Mouse (Mus musculus): Measurements from ENCODE around the gene Mgat5. TPM values are rescaled to one million over a fixed set of nuclear protein-coding genes. Genes with fewer than 3 reads are reported as not detected.

Mgat5 gene
- polyA plus RNA-seq, 1 experiment from 2014 or later: 5.1 TPM

DNA sequence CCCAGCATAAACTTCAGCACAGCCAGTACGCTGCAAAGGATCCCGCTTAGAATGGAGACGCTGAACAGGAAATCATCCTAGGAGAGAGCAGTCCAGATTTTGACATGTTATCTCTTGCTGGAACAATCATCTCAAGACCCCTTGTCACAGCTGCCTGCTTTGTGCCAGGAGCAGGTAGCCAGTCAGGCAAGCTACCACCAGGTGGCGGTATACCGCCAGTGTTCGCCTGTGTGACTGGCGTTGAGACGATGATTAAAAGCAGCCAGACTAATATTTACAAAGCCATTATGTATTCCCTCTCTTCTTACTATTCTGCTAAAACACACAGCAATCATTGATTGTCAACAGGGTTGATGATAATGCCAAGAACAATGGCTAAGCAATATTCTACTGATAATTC is 295.4 kb downstream of the Mgat5 start:
- DNase-seq (ENCODE audit: low spot score) (peak; percentile 79), ATAC-seq (ENCODE audit: low read depth) (peak; percentile 46; the same call in 1 of the 2 replicates)
- Histone ChIP-seq H3K4me1 (ENCODE audit: control insufficient read depth, insufficient read depth, low read length) (no peaks in the 10 kb centered on the region), H3K9me3 (ENCODE audit: control insufficient read depth, low read length) (no peaks in the 10 kb centered on the region), H3K4me2 (ENCODE audit: low read depth, low read length) (no peak overlapping the region), H3K36me3 (ENCODE audit: control insufficient read depth, insufficient read depth, low read length) (no peaks in the 10 kb centered on the region), H3K9ac (ENCODE audit: low read depth, low read length) (no peak overlapping the region), H3K4me3 (ENCODE audit: low read depth, low read length) (no peak overlapping the region), H3K27ac (replicated peaks; ENCODE audit: low read depth, low read length) (no peak overlapping the region), H3K27me3 (replicated peaks; ENCODE audit: control insufficient read depth, insufficient read depth, low read length) (no peaks in the 10 kb centered on the region)
- WGBS: 6% methylated on average over 8 of the region's 8 CpGs

- H3K4me3 ChIP-seq (ENCODE audit: low read depth, low read length): no peak overlapping the region
- H3K4me1 ChIP-seq (ENCODE audit: control insufficient read depth, insufficient read depth, low read length): no peaks in the 10 kb centered on the region
- H3K36me3 ChIP-seq (ENCODE audit: control insufficient read depth, insufficient read depth, low read length): no peaks in the 10 kb centered on the region
- DNase-seq (ENCODE audit: low spot score) (no peak), ATAC-seq (ENCODE audit: low read depth) (no peak)
- H3K27ac ChIP-seq (replicated peaks; ENCODE audit: low read depth, low read length): no peak overlapping the region
- H3K9me3 ChIP-seq (ENCODE audit: control insufficient read depth, low read length): no peaks in the 10 kb centered on the region
- WGBS: 79% methylated on average over 17 of the region's 17 CpGs
- H3K4me2 ChIP-seq (ENCODE audit: low read depth, low read length): no peak overlapping the region
- no peak overlapping the region for H3K9ac ChIP-seq (ENCODE audit: low read depth, low read length)
- H3K27me3 ChIP-seq (replicated peaks; ENCODE audit: control insufficient read depth, insufficient read depth, low read length): no peaks in the 10 kb centered on the region
These were observed 295.9 kb downstream of the Mgat5 start for GRCm38 (mm10) chr1:127500701-127501100.

DNA sequence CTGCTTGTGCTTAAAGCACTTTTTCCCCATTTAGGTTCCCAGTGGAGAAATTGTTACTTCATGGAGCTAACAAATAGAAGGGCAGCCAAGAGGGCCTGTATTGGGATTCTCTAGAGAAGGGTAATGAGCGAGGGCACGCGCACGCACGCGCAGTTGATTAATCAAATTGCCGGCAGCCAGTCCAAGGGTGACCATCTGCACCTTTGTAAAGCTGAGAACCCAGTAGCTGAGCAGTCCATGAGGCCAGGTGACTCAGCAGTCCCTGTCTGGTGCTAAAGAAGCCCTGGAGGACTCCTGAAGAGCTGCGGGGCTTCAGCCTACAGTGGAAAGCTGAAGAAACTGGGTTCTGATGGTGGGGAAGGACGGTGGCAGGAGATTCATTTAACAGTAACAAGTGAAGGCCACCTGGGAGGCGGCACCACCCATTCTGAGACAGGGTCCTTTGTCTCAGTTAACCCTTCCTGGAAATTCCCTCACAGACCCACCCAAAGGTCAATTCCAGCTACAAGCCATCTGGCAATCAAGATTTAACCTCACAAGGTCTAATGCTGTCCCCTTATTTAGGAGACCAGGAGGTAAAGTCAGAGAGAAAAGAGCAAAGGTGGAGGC is 302.3 kb downstream of the Mgat5 start:
- no peaks in the 10 kb centered on the region for H3K27me3 ChIP-seq (replicated peaks; ENCODE audit: control insufficient read depth, insufficient read depth, low read length)
- H3K9ac ChIP-seq (ENCODE audit: low read depth, low read length): no peak overlapping the region
- no peak overlapping the region for H3K4me3 ChIP-seq (ENCODE audit: low read depth, low read length)
- no peaks in the 10 kb centered on the region for H3K4me1 ChIP-seq (ENCODE audit: control insufficient read depth, insufficient read depth, low read length)
- no peaks in the 10 kb centered on the region for H3K36me3 ChIP-seq (ENCODE audit: control insufficient read depth, insufficient read depth, low read length)
- H3K4me2 ChIP-seq (ENCODE audit: low read depth, low read length): no peak overlapping the region
- H3K9me3 ChIP-seq (ENCODE audit: control insufficient read depth, low read length): no peaks in the 10 kb centered on the region
- no peak for ATAC-seq (ENCODE audit: low read depth)
- 70% methylated on average over 10 of the region's 10 CpGs for WGBS
- H3K27ac ChIP-seq (replicated peaks; ENCODE audit: low read depth, low read length): no peak overlapping the region
- no peak for DNase-seq (ENCODE audit: low spot score)

GRCm38 (mm10) chr1:127508067-127508739 is 303.4 kb downstream of the Mgat5 start:
- Histone ChIP-seq H3K4me2 (ENCODE audit: low read depth, low read length) (no peak overlapping the region), H3K27me3 (replicated peaks; ENCODE audit: control insufficient read depth, insufficient read depth, low read length) (no peaks in the 10 kb centered on the region), H3K36me3 (ENCODE audit: control insufficient read depth, insufficient read depth, low read length) (no peaks in the 10 kb centered on the region), H3K4me1 (ENCODE audit: control insufficient read depth, insufficient read depth, low read length) (no peaks in the 10 kb centered on the region), H3K9me3 (ENCODE audit: control insufficient read depth, low read length) (no peaks in the 10 kb centered on the region), H3K27ac (replicated peaks; ENCODE audit: low read depth, low read length) (no peak overlapping the region), H3K4me3 (ENCODE audit: low read depth, low read length) (no peak overlapping the region), H3K9ac (ENCODE audit: low read depth, low read length) (no peak overlapping the region)
- no peak for ATAC-seq (ENCODE audit: low read depth)
- DNase-seq (ENCODE audit: low spot score): no peak
- WGBS: 76% methylated on average over 16 of the region's 16 CpGs

DNA sequence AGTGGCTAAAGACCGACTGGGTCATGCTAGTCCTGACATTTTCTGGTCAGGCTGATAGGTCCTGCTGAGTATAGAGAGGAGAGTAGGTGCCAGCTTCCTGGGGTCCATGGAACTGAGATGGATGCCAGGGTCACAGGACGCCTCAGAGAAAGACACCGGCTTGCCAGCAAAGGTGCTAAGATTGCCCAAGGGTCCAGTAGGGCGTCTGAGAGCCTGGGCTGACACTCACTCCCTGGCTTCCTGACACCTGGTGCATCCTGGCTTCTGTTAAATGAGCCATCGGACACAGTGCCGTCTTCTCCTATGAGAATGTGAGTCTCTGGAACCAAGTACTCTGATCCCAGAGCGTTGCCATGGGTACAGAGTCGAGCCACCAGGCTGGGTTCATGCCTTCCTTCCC is 304.1 kb downstream of the Mgat5 start:
- WGBS: 78% methylated on average over 8 of the region's 8 CpGs
- Histone ChIP-seq H3K27ac (replicated peaks; ENCODE audit: low read depth, low read length) (no peak overlapping the region), H3K27me3 (replicated peaks; ENCODE audit: control insufficient read depth, insufficient read depth, low read length) (no peaks in the 10 kb centered on the region), H3K4me3 (ENCODE audit: low read depth, low read length) (no peak overlapping the region), H3K4me2 (ENCODE audit: low read depth, low read length) (no peak overlapping the region), H3K9me3 (ENCODE audit: control insufficient read depth, low read length) (no peaks in the 10 kb centered on the region), H3K36me3 (ENCODE audit: control insufficient read depth, insufficient read depth, low read length) (no peaks in the 10 kb centered on the region), H3K4me1 (ENCODE audit: control insufficient read depth, insufficient read depth, low read length) (no peaks in the 10 kb centered on the region), H3K9ac (ENCODE audit: low read depth, low read length) (no peak overlapping the region)
- no peak for ATAC-seq (ENCODE audit: low read depth)
- no peak for DNase-seq (ENCODE audit: low spot score)

DNA sequence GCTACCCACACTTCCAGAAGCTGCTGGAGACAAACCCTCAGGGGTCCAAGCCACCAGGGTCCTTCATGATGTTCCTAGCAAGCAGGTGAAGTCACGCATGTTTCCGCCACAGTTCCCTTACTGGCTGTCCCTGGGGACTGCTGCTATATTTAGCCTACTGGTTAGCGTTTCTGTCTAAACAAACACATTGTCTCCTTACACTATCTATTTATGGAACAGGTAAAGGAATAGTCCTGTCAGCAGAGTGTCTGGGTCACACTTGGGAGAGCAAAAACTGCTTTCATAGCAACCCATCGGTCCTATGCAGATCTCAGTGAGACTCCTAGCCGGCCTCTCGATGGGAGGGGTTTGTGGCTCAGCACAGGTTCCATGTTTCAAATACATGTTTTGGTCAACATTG is 306.5 kb downstream of the Mgat5 start:
- Histone ChIP-seq H3K27me3 (replicated peaks; ENCODE audit: control insufficient read depth, insufficient read depth, low read length) (no peaks in the 10 kb centered on the region), H3K36me3 (ENCODE audit: control insufficient read depth, insufficient read depth, low read length) (no peaks in the 10 kb centered on the region), H3K9ac (ENCODE audit: low read depth, low read length) (no peak overlapping the region), H3K9me3 (ENCODE audit: control insufficient read depth, low read length) (no peaks in the 10 kb centered on the region), H3K27ac (replicated peaks; ENCODE audit: low read depth, low read length) (no peak overlapping the region), H3K4me1 (ENCODE audit: control insufficient read depth, insufficient read depth, low read length) (no peaks in the 10 kb centered on the region), H3K4me2 (ENCODE audit: low read depth, low read length) (no peak overlapping the region), H3K4me3 (ENCODE audit: low read depth, low read length) (no peak overlapping the region)
- ATAC-seq (ENCODE audit: low read depth) (0 out of 2 replicates have a peak, but pooled peaks have one; percentile 27), DNase-seq (ENCODE audit: low spot score) (peak; percentile 23)
- WGBS: 76% methylated on average over 6 of the region's 6 CpGs

DNA sequence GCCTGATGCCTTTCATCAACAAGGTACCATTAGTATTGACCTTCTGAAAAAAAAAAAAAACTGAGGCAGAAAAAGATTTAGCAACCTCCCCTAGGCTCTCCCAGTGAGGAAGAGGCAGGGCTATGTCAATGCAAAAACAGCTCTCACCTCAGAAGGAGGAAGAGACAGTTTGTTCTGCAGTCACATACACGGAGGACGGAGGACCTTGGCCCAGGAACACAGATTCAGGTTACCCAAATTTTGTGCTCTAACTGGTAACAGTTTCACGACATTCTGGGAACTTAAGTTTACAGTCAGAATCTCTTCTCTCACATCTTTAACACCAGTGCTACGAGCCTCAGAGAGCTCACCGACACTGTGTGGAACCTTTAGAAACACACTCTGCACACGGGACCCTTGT is 307.9 kb downstream of the Mgat5 start:
- Histone ChIP-seq H3K36me3 (ENCODE audit: control insufficient read depth, insufficient read depth, low read length) (no peaks in the 10 kb centered on the region), H3K4me1 (ENCODE audit: control insufficient read depth, insufficient read depth, low read length) (no peaks in the 10 kb centered on the region), H3K4me3 (ENCODE audit: low read depth, low read length) (no peak overlapping the region), H3K9ac (ENCODE audit: low read depth, low read length) (no peak overlapping the region), H3K27me3 (replicated peaks; ENCODE audit: control insufficient read depth, insufficient read depth, low read length) (no peaks in the 10 kb centered on the region), H3K27ac (replicated peaks; ENCODE audit: low read depth, low read length) (no peak overlapping the region), H3K4me2 (ENCODE audit: low read depth, low read length) (no peak overlapping the region), H3K9me3 (ENCODE audit: control insufficient read depth, low read length) (no peaks in the 10 kb centered on the region)
- no peak for ATAC-seq (ENCODE audit: low read depth)
- whole genome bisulfite sequencing: 80% methylated on average over 6 of the region's 6 CpGs
- no peak for DNase-seq (ENCODE audit: low spot score)

GRCm38 (mm10) chr1:127513140-127513539 is 308.3 kb downstream of the Mgat5 start:
- H3K4me1 ChIP-seq (ENCODE audit: control insufficient read depth, insufficient read depth, low read length): no peaks in the 10 kb centered on the region
- no peak for DNase-seq (ENCODE audit: low spot score)
- H3K9ac ChIP-seq (ENCODE audit: low read depth, low read length): no peak overlapping the region
- no peaks in the 10 kb centered on the region for H3K36me3 ChIP-seq (ENCODE audit: control insufficient read depth, insufficient read depth, low read length)
- no peak overlapping the region for H3K4me3 ChIP-seq (ENCODE audit: low read depth, low read length)
- WGBS: 85% methylated on average over 8 of the region's 8 CpGs
- ATAC-seq (ENCODE audit: low read depth): no peak
- no peak overlapping the region for H3K27ac ChIP-seq (replicated peaks; ENCODE audit: low read depth, low read length)
- H3K9me3 ChIP-seq (ENCODE audit: control insufficient read depth, low read length): no peaks in the 10 kb centered on the region
- H3K27me3 ChIP-seq (replicated peaks; ENCODE audit: control insufficient read depth, insufficient read depth, low read length): no peaks in the 10 kb centered on the region
- H3K4me2 ChIP-seq (ENCODE audit: low read depth, low read length): no peak overlapping the region

DNA sequence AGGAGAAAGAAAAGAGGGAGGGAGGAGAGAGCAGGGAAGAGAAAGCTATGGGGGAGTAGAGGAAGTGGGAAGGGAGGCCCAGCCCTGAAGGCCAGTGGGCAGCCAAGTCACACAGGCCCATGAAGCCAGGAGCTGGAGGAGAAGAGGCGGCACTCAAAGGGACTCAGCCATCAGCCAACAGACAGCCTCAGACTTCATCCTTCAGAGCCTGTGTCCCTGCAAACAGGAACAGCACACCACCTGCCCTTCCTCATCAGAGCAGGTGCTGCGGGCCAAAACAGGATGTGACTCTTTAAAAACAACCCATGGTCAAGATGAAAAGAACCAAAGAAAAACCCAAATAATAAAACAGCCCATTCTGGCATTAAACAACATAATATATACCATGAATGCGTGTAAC is 308.8 kb downstream of the Mgat5 start:
- DNase-seq (ENCODE audit: low spot score): no peak
- Histone ChIP-seq H3K9ac (ENCODE audit: low read depth, low read length) (no peak overlapping the region), H3K27ac (replicated peaks; ENCODE audit: low read depth, low read length) (no peak overlapping the region), H3K36me3 (ENCODE audit: control insufficient read depth, insufficient read depth, low read length) (no peaks in the 10 kb centered on the region), H3K4me2 (ENCODE audit: low read depth, low read length) (no peak overlapping the region), H3K4me3 (ENCODE audit: low read depth, low read length) (no peak overlapping the region), H3K9me3 (ENCODE audit: control insufficient read depth, low read length) (no peaks in the 10 kb centered on the region), H3K27me3 (replicated peaks; ENCODE audit: control insufficient read depth, insufficient read depth, low read length) (no peaks in the 10 kb centered on the region), H3K4me1 (ENCODE audit: control insufficient read depth, insufficient read depth, low read length) (no peaks in the 10 kb centered on the region)
- WGBS: 70% methylated on average over 3 of the region's 3 CpGs
- ATAC-seq (ENCODE audit: low read depth): no peak
